Mouse (Mus musculus): ENCODE measurements around the gene Cmtm5. TPM values are rescaled to one million over a fixed set of nuclear protein-coding genes. Genes with fewer than 3 reads are reported as not detected.

The Cmtm5 gene
- polyA plus RNA-seq, 1 experiment = not detected

DNA sequence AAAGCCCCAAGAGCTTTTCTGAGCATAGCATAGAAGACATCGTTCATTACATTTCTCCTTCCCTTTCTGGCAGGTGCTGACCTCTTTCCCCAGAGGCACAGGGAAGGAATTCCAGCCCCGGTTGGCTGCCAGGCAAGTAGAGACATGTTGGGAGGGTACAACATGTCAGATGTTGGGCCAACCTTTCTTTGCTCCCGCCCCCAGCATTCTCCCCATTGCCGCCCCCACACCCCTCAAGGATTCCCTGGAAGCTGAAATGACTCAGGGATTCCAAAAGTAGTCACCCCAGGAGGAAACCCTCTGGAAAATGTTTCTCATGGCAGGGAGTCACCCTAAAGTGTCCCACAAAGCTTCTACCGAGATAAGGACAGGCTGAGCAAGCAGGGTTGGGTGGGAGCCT lies 6.3 kb upstream of the Cmtm5 start:
- Histone ChIP-seq H3K36me3 (ENCODE audit: control insufficient read depth) (no peaks in the 10 kb centered on the region), H3K9me3 (ENCODE audit: control insufficient read depth, low read length) (peaks cover 2% of the 10 kb centered on the region; the same call in 1 of the 2 replicates), H3K27me3 (ENCODE audit: control insufficient read depth) (peaks cover 55% of the 10 kb centered on the region), H3K4me3 (replicated peaks) (no peak overlapping the region), H3K4me1 (ENCODE audit: control insufficient read depth) (peaks cover 12% of the 10 kb centered on the region)
- TF ChIP-seq GATA1 (IDR thresholded peaks at IDR 0.05; ENCODE audit: low read length) = no peak
- no peak for TF ChIP-seq TAL1 (IDR thresholded peaks at IDR 0.05; ENCODE audit: low read length)

DNA sequence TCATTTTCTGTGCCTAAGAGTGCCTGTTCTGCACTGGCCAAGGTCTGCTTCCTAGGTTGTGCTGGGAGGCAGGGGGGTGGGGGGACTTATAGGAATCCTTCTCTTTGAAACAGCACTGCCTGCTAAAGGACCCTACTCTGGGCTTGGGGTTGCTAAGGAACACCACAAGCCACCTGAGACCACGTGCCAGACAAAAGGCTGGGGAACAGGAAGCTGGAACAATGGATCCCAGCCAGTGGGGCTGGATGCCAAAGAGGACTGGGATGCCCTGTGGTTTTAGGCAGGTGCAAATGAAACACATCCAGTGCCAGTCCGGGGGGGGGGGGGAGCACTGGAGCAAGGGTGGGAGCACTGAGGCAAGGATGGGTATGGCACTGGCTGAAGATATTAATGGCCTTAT lies 5.6 kb upstream of the Cmtm5 start:
- H3K9me3 ChIP-seq (ENCODE audit: control insufficient read depth, low read length) = no peaks in the 10 kb centered on the region; the same call in 1 of the 2 replicates
- no peaks in the 10 kb centered on the region for H3K36me3 ChIP-seq (ENCODE audit: control insufficient read depth)
- H3K27me3 ChIP-seq (ENCODE audit: control insufficient read depth) = peaks cover 48% of the 10 kb centered on the region
- peaks cover 6% of the 10 kb centered on the region for H3K4me1 ChIP-seq (ENCODE audit: control insufficient read depth)
- TF ChIP-seq TAL1 (IDR thresholded peaks at IDR 0.05; ENCODE audit: low read length) = no peak
- H3K4me3 ChIP-seq (replicated peaks) = no peak overlapping the region

DNA sequence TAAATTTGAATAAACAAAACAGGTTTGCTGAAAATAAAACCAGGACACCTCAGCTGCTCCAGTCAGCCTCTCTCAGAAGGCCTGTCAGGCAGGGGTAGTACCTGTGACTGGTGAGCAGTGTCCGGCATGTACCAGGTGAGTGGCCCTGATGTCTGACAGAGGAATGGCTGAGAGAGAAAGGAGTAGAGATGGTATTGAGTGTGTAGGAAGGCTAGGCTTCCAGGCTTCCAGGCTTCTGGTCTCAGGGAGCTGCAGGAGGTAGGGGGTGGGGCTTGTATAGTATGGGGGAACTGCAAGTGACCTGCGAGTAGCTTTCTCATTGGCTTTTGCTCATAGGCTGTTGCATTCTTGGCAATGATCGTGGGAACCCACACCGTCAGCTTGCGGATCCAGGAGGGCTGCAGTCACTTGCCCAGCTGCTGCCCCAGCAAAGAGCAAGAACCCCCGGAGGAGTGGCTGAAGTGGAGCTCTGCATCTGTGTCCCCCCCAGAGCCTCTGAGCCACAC lies 3.4 kb upstream of the Cmtm5 start, which contains the start of gene Il25:
TSS of gene Il25 (plus strand) at position 51 of the 506 bp plus-strand sequence.
- TF ChIP-seq TAL1 (IDR thresholded peaks at IDR 0.05; ENCODE audit: low read length) = no peak
- no peak for TF ChIP-seq GATA1 (IDR thresholded peaks at IDR 0.05; ENCODE audit: low read length)
- Histone ChIP-seq H3K4me1 (ENCODE audit: control insufficient read depth) (no peaks in the 10 kb centered on the region), H3K36me3 (ENCODE audit: control insufficient read depth) (no peaks in the 10 kb centered on the region), H3K9me3 (ENCODE audit: control insufficient read depth, low read length) (no peaks in the 10 kb centered on the region), H3K27me3 (ENCODE audit: control insufficient read depth) (peaks cover 32% of the 10 kb centered on the region), H3K4me3 (replicated peaks) (no peak within 1 kb of the TSS)

DNA sequence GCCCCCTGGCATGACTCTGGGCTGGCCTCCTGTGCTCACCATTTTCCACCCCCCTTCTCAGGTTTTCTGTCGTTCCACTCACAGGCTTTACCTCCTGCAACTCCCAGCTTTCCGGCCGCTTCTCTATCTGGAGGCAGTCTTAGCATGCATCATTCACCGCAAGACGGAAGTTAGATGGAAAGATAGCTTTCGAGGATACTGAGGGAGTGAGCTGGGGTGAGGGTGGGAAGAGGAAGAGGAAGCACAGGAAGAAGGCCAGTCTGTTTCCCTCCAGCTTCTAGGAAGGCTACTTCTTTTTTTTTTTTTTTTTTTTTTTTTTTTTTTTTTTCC lies 735 bp downstream of the Cmtm5 start:
- H3K4me3 ChIP-seq (replicated peaks) = no peak overlapping the region
- peaks cover 7% of the 10 kb centered on the region for H3K27me3 ChIP-seq (ENCODE audit: control insufficient read depth)
- no peaks in the 10 kb centered on the region for H3K4me1 ChIP-seq (ENCODE audit: control insufficient read depth)
- TF ChIP-seq TAL1 (IDR thresholded peaks at IDR 0.05; ENCODE audit: low read length) = no peak
- no peak for TF ChIP-seq GATA1 (IDR thresholded peaks at IDR 0.05; ENCODE audit: low read length)
- H3K36me3 ChIP-seq (ENCODE audit: control insufficient read depth) = no peaks in the 10 kb centered on the region
- no peaks in the 10 kb centered on the region for H3K9me3 ChIP-seq (ENCODE audit: control insufficient read depth, low read length)

DNA sequence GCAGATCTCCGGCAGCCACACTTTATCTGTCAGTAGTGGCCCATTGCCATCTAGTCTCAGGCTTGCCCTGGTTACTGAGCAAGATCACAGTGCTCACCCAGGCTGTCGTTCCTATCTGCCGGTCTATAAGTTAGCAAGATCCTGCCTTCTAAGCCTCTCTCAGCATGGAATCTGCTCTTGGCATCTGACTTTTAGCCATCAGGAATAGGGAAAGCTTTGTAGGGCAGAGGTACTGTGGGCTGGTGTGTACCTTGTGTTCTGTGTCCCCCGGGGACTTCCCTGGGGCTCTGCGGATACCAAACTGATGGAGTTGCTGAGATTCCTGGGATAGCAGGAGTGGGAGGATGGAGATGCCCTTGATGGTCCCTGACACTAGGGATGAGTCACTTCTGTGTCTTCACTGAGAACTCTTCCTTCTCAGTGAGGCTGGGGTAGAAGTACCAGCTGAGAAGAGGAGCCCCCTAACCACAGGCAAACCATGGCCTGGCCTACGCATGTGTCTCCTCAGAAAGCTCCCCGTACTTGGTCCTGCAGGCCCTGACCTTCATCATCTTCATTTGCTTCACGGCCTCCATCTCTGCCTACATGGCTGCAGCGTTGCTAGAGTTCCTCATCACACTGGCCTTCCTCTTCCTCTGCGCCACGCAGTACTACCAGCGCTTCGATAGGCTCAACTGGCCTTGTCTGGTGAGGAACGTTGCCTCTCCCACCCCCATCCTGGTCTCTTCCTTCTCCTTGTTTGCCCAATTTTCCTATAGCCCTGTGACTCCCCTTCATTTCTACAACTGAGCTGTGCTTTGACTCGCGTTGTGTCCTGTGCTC lies 1.5 kb downstream of the Cmtm5 start:
- no peaks in the 10 kb centered on the region for H3K4me1 ChIP-seq (ENCODE audit: control insufficient read depth)
- no peak overlapping the region for H3K4me3 ChIP-seq (replicated peaks)
- peaks cover 7% of the 10 kb centered on the region for H3K27me3 ChIP-seq (ENCODE audit: control insufficient read depth)
- TF ChIP-seq GATA1 (IDR thresholded peaks at IDR 0.05; ENCODE audit: low read length) = no peak
- H3K9me3 ChIP-seq (ENCODE audit: control insufficient read depth, low read length) = no peaks in the 10 kb centered on the region
- no peaks in the 10 kb centered on the region for H3K36me3 ChIP-seq (ENCODE audit: control insufficient read depth)

DNA sequence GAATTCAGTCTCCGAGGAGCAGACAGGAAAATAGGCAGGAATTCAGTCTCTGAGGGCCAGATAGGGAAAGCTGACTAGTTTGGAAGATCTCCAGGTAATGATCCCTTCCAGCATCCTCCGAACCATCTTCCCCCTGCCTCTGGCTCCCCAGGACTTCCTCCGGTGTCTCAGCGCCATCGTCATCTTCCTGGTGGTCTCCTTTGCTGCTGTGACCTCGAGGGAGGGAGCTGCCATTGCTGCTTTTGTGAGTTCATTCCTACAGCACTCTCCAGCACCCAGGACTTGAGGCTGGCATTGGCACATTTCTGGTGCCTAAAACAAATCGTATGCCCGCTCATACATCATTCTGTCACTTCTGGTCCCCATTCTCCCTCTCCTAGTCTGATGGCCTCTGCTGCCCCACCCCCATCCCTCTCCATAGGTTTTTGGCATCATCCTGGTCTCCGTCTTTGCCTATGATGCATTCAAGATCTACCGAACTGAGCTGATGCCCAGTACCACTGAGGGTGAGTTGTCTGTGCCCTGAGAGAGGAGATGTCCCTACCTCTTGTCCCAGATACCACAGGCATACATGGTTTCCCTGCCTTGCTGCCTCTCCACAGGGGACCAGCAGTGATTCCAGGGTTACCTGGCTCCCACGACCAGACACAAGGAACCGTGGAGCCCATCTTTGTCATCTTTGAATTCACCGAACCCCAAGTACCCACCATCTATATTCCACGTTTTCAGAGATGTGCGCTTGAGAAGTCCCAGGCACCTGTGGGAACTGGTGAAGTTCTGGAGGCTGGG lies 2.6 kb downstream of the Cmtm5 start:
- Histone ChIP-seq H3K36me3 (ENCODE audit: control insufficient read depth) (no peaks in the 10 kb centered on the region), H3K9me3 (ENCODE audit: control insufficient read depth, low read length) (no peaks in the 10 kb centered on the region), H3K4me3 (replicated peaks) (no peak overlapping the region), H3K4me1 (ENCODE audit: control insufficient read depth) (no peaks in the 10 kb centered on the region), H3K27me3 (ENCODE audit: control insufficient read depth) (peaks cover 7% of the 10 kb centered on the region)
- TF ChIP-seq TAL1 (IDR thresholded peaks at IDR 0.05; ENCODE audit: low read length) (no peak), GATA1 (IDR thresholded peaks at IDR 0.05; ENCODE audit: low read length) (no peak)

DNA sequence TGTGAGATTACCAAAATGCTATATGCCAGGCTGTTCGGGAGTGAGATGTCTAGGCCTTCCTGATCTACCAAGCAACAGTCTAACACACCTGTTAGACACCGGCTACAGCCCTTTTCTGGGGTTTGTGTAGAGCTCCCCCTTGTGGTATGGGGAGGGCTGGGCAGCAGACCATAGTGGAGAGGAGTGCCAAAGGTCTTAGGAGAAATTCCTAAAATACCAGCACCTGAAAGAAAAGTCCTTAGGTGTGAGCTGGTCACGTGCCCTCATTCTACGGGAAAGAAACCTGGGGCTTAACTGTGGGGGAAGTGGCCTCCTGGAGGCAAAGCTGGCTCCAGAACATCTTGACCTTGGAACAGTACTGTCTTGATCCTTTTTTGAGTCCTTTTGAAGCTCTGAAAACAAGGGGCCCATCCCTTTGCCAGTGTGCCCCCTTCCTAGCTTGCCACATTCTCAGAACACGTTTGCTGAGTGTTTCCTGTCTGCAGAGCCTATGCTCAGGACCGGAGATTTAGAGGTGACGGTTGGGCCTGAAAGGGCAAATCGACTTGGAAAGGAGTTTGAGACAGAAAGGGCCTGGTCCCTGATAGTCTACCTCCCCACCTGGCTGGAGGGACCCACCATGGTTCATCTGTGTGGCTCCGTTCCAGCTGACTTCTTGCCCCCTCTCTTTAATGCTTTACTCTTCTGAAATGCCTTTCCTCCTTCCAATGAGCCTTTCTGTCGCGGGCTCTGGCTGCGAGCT lies 3.5 kb downstream of the Cmtm5 start:
- TF ChIP-seq GATA1 (IDR thresholded peaks at IDR 0.05; ENCODE audit: low read length) = no peak
- TF ChIP-seq TAL1 (IDR thresholded peaks at IDR 0.05; ENCODE audit: low read length) = no peak
- peaks cover 7% of the 10 kb centered on the region for H3K27me3 ChIP-seq (ENCODE audit: control insufficient read depth)
- H3K4me3 ChIP-seq (replicated peaks) = no peak overlapping the region
- no peaks in the 10 kb centered on the region for H3K36me3 ChIP-seq (ENCODE audit: control insufficient read depth)
- H3K4me1 ChIP-seq (ENCODE audit: control insufficient read depth) = no peaks in the 10 kb centered on the region
- no peaks in the 10 kb centered on the region for H3K9me3 ChIP-seq (ENCODE audit: control insufficient read depth, low read length)

DNA sequence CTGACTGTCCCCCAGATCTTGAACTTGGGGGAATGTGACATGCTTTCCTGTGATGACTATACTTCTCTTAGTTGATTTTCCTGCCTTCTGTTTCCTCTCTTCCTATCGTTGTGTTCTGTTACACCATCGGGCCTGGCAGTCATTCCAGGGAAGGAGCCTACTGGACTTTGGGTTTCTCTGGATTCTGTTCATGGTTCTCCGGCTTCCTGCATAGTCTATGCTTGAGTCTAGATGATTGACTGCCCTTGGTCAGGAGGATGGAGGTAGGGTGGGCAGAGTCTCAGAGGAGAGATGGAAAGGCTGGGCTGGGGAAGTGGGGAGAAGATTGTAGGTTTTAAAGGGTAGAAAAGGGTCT lies 4.1 kb downstream of the Cmtm5 start:
- Histone ChIP-seq H3K4me1 (ENCODE audit: control insufficient read depth) (no peaks in the 10 kb centered on the region), H3K9me3 (ENCODE audit: control insufficient read depth, low read length) (no peaks in the 10 kb centered on the region), H3K36me3 (ENCODE audit: control insufficient read depth) (no peaks in the 10 kb centered on the region), H3K27me3 (ENCODE audit: control insufficient read depth) (peaks cover 7% of the 10 kb centered on the region), H3K4me3 (replicated peaks) (no peak overlapping the region)
- TF ChIP-seq GATA1 (IDR thresholded peaks at IDR 0.05; ENCODE audit: low read length) (no peak), TAL1 (IDR thresholded peaks at IDR 0.05; ENCODE audit: low read length) (no peak)

Data from erythroblast, embryonic 14.5 days (primary cell).